Mouse (Mus musculus) lung, adult 18-20 months (tissue): Measurements from ENCODE around the gene Cldnd1.

Experiments used
- DNase-seq, 2 experiments: peaks; one replicate each; pipeline ENCODE4 v3.0.0; 2022; ENCODE audit warnings: mixed read lengths in 2 of 2

Gene Cldnd1

GRCm38 (mm10) chr16:58709536-58709935 is 18.2 kb upstream of the Cldnd1 start:
- no peak for DNase-seq

GRCm38 (mm10) chr16:58712221-58712620 is 15.5 kb upstream of the Cldnd1 start:
- no peak for DNase-seq

- no peak for DNase-seq
These were observed 14.6 kb upstream of the Cldnd1 start for GRCm38 (mm10) chr16:58713128-58713527.

GRCm38 (mm10) chr16:58715018-58715417 is 12.7 kb upstream of the Cldnd1 start:
- no peak for DNase-seq

GRCm38 (mm10) chr16:58718666-58719120 is 9.0 kb upstream of the Cldnd1 start, which contains the start of gene Gpr15:
Gpr15 (minus strand) TSS chr16:58719070.
- no peak for DNase-seq

- no peak for DNase-seq
These were observed 5.4 kb upstream of the Cldnd1 start for GRCm38 (mm10) chr16:58722292-58722691.

GRCm38 (mm10) chr16:58726680-58727476 is 832 bp upstream of the Cldnd1 start:
- no peak for DNase-seq

- DNase-seq: no peak
These were observed 514 bp downstream of the Cldnd1 start for GRCm38 (mm10) chr16:58728176-58728671.

- no peak for DNase-seq
These were observed 10.5 kb downstream of the Cldnd1 start for GRCm38 (mm10) chr16:58738205-58738604.

- DNase-seq: no peak
These were observed 11.1 kb downstream of the Cldnd1 start for GRCm38 (mm10) chr16:58738800-58739199.

GRCm38 (mm10) chr16:58740751-58741150 is 13.0 kb downstream of the Cldnd1 start:
- DNase-seq: no peak

GRCm38 (mm10) chr16:58746715-58747114 is 19.0 kb downstream of the Cldnd1 start:
- DNase-seq: no peak

GRCm38 (mm10) chr16:58751314-58751713 is 23.6 kb downstream of the Cldnd1 start:
- no peak for DNase-seq

GRCm38 (mm10) chr16:58756191-58756590 is 28.5 kb downstream of the Cldnd1 start:
- DNase-seq: no peak

GRCm38 (mm10) chr16:58763076-58763475 is 35.4 kb downstream of the Cldnd1 start, which contains the start of gene Olfr172:
Olfr172 (minus strand) TSS chr16:58763176.
- DNase-seq: no peak
